Mouse (Mus musculus): ENCODE measurements around the gene Rbm12. TPM values are rescaled to one million over a fixed set of nuclear protein-coding genes. Genes with fewer than 3 reads are reported as not detected.

Gene Rbm12
- total RNA-seq (2014; rRNA removed) (27.1 and 33.9 TPM in 2 replicates), polyA plus RNA-seq (2015; fragmentation: Nextera tagmentation; extraction: Ambion mirVana) (15.5 and 16.9 TPM in 2 replicates)

DNA sequence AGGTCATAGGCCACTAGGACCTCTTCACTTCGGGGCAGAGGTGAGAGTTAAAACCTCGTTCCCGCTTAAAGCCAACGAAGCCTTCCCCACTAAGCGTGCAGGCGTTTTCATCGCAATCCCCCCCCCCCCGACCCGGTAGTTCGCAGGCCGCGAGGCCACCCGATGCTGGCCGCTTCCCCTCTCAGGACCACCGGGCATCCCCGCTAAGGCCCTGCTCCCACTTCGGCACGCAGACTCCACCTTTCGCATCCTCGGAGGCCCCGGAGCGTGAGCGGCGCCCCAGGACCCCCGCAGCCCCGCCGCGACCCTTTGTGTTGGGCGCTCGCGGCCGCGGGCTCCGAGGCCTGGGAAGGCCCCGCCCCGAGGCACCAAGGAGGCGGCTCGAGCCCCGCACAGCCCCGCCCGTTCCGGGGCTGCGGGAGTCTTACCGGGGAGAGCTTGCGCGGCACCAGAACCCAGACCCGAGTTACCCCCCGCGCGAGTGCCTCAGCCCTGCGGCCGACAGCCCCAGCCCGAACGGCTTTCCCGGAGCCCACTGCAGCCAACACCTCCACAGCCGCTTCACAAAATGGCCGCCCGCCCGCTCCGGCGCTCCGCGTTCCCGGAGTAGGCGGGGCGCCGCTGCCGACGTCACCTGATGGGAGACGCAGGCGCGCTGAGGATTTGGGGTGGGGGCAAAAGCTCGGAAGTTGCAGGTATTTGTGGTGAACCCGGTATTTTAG lies at the start of gene Rbm12, which contains the start of gene Cpne1:
Rbm12 (minus strand) TSS at position 621 of the 722 bp plus-strand sequence.
Cpne1 (minus strand) TSS at position 608 of the 722 bp plus-strand sequence.
- no peaks in the 10 kb centered on the region for H3K36me3 ChIP-seq (ENCODE audit: insufficient read depth, low read length)
- peak within 1 kb of the TSS; percentile 99 for H3K9ac ChIP-seq (replicated peaks; ENCODE audit: low read length)
- TF ChIP-seq CTCF (IDR thresholded peaks at IDR 0.05; ENCODE audit: low read depth) = no peak
- H3K4me2 ChIP-seq (ENCODE audit: low read depth, low read length) = peak within 1 kb of the TSS; percentile 75
- peak; percentile 97 for DNase-seq (ENCODE audit: low spot score)
- ATAC-seq = peak; percentile 94
- no peaks in the 10 kb centered on the region for H3K27me3 ChIP-seq (ENCODE audit: insufficient read depth, low read length)
- peak within 1 kb of the TSS; percentile 98 for H3K4me3 ChIP-seq (ENCODE audit: low read length)
- H3K9me3 ChIP-seq (ENCODE audit: low read length) = no peaks in the 10 kb centered on the region
- WGBS = under 1% methylated on average over 67 of the region's 74 CpGs
- H3K27ac ChIP-seq = peak within 1 kb of the TSS; percentile 97
- peaks cover 8% of the 10 kb centered on the region for H3K4me1 ChIP-seq (ENCODE audit: insufficient read depth, low read length)

DNA sequence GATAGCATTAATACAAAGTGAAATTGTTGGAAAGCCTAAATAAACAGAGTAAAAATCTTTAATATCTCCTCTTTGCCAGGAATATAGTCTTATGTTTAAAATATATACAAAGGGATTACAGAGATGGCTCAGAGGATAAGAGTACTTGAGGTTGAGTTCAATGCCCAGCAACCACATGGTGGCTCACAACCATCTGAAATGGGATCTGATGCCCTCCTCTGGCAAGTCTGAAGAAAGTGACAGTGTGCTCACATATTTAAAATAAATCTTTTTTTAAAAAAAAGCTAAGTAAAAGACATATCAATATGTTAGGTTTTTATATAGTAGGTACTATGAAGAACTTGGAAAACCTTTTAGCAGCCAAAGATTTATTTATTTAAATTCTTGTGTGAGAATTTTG lies 39.8 kb upstream of the Rbm12 start:
- no peak overlapping the region for H3K9ac ChIP-seq (replicated peaks; ENCODE audit: low read length)
- no peaks in the 10 kb centered on the region for H3K4me1 ChIP-seq (ENCODE audit: insufficient read depth, low read length)
- no peak for ATAC-seq
- H3K4me3 ChIP-seq (ENCODE audit: low read length) = no peak overlapping the region
- no peaks in the 10 kb centered on the region for H3K27me3 ChIP-seq (ENCODE audit: insufficient read depth, low read length)
- TF ChIP-seq CTCF (IDR thresholded peaks at IDR 0.05; ENCODE audit: low read depth) = peak; percentile 27; the same call in 1 of the 2 replicates
- H3K9me3 ChIP-seq (ENCODE audit: low read length) = no peaks in the 10 kb centered on the region
- H3K27ac ChIP-seq = no peak overlapping the region
- H3K36me3 ChIP-seq (ENCODE audit: insufficient read depth, low read length) = peaks cover 37% of the 10 kb centered on the region
- no peak overlapping the region for H3K4me2 ChIP-seq (ENCODE audit: low read depth, low read length)
- no peak for DNase-seq (ENCODE audit: low spot score)

DNA sequence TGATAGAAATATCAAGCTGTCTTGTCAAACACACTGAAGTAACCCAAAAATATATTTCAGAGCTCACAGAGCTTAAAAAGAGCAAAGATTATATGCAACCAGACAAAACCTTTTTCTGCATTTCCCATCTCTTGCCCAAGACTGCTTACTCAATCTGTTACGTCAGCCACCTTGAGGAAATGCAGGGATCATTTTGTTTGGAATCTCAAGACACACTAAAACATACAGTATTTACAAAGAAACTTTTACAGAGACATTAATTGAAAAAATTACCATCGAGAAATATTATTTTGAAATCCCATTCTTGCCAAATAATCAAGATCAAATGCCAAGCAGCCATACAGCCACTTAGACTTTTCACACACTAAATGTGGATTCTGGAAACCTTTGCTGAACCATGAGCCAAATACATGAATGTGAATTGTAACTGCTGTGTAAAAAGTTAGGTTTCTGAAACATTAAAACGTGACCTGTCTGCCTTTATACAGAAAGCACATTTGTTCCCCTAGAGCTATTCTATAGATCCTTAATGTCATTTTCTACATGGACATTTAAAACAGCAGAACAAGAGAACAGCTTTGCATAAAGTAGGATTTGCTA lies 35.6 kb upstream of the Rbm12 start:
- H3K9me3 ChIP-seq (ENCODE audit: low read length) = no peaks in the 10 kb centered on the region
- no peak for DNase-seq (ENCODE audit: low spot score)
- H3K36me3 ChIP-seq (ENCODE audit: insufficient read depth, low read length) = peaks cover 30% of the 10 kb centered on the region
- WGBS = 84% methylated on average over 3 of the region's 3 CpGs
- no peak overlapping the region for H3K4me2 ChIP-seq (ENCODE audit: low read depth, low read length)
- ATAC-seq = no peak
- H3K4me1 ChIP-seq (ENCODE audit: insufficient read depth, low read length) = peaks cover 7% of the 10 kb centered on the region; the same call in 1 of the 2 replicates
- no peak overlapping the region for H3K4me3 ChIP-seq (ENCODE audit: low read length)
- no peak overlapping the region for H3K9ac ChIP-seq (replicated peaks; ENCODE audit: low read length)
- no peak overlapping the region for H3K27ac ChIP-seq
- H3K27me3 ChIP-seq (ENCODE audit: insufficient read depth, low read length) = no peaks in the 10 kb centered on the region
- TF ChIP-seq CTCF (IDR thresholded peaks at IDR 0.05; ENCODE audit: low read depth) = no peak

DNA sequence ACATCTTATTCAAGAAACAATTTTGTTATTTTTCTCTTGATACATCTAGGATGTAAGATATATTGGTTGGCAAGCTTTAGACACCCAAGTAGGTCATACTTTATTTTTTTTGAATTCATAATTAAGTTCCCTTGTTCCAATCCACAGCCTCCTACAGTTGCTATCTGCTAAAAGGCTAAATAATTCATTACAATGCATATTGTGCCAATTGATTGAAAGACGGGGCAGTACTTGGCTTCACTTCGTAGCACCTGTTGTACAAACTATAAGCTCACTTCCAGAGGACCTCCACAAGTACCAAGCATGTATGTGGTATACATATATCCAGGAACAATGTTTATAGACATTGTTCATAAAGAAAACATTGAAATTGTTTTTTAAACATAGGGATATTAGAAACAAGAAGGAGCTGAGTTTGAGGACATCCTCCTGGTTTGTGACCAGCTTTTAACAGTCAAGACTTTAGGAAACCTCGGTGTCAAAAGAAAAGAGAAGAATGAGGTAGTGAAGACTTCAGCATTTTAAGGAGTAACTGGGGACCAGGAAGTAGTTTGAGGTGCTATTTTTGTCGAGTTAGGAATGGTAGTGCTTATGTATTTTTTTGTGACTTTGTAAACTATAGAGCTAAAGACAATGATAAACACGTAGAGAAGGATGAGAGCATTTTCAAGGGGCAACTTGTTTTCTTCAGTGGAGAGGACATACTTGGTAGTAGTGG lies 34.7 kb upstream of the Rbm12 start:
- no peaks in the 10 kb centered on the region for H3K9me3 ChIP-seq (ENCODE audit: low read length)
- no peaks in the 10 kb centered on the region for H3K27me3 ChIP-seq (ENCODE audit: insufficient read depth, low read length)
- no peak overlapping the region for H3K27ac ChIP-seq
- H3K4me1 ChIP-seq (ENCODE audit: insufficient read depth, low read length) = peaks cover 7% of the 10 kb centered on the region; the same call in 1 of the 2 replicates
- 58% methylated on average over 5 of the region's 5 CpGs for WGBS
- H3K4me2 ChIP-seq (ENCODE audit: low read depth, low read length) = no peak overlapping the region
- H3K9ac ChIP-seq (replicated peaks; ENCODE audit: low read length) = no peak overlapping the region
- no peak for TF ChIP-seq CTCF (IDR thresholded peaks at IDR 0.05; ENCODE audit: low read depth)
- H3K4me3 ChIP-seq (ENCODE audit: low read length) = no peak overlapping the region
- ATAC-seq (no peak), DNase-seq (ENCODE audit: low spot score) (no peak)
- H3K36me3 ChIP-seq (ENCODE audit: insufficient read depth, low read length) = peaks cover 30% of the 10 kb centered on the region

DNA sequence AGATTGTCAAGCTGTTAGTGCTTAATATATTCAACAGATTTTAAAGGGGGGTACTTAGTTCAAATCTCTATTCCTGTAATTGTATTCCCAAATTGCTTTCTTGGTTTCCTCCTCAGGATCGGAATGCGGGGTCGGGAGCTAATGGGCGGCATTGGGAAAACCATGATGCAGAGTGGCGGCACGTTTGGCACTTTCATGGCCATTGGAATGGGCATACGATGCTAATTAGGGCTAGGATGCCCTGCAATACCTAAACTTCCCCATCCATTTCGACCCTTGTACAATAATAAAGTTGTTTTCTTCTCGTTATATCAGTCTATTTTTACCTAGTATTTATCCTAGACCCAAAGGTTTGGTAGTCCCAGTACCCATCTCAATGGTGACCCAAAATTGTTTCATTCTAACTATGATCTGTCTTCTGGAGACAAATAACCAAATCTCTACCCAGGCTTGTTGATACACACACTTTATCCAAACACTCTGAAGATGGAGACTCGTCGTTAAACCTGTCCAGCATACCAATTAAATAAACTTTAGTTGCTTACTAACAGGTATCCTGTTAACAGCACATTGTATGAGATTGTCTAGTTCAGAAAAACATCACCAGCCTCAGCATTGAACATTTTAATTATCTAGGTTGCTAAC lies 33.8 kb upstream of the Rbm12 start:
- H3K9ac ChIP-seq (replicated peaks; ENCODE audit: low read length) = no peak overlapping the region
- peaks cover 7% of the 10 kb centered on the region; the same call in 1 of the 2 replicates for H3K4me1 ChIP-seq (ENCODE audit: insufficient read depth, low read length)
- H3K4me3 ChIP-seq (ENCODE audit: low read length) = no peak overlapping the region
- no peaks in the 10 kb centered on the region for H3K27me3 ChIP-seq (ENCODE audit: insufficient read depth, low read length)
- H3K36me3 ChIP-seq (ENCODE audit: insufficient read depth, low read length) = peaks cover 30% of the 10 kb centered on the region
- WGBS = 62% methylated on average over 11 of the region's 11 CpGs
- H3K4me2 ChIP-seq (ENCODE audit: low read depth, low read length) = peak overlapping the region; percentile 67
- H3K9me3 ChIP-seq (ENCODE audit: low read length) = no peaks in the 10 kb centered on the region
- ATAC-seq = no peak
- no peak for TF ChIP-seq CTCF (IDR thresholded peaks at IDR 0.05; ENCODE audit: low read depth)
- DNase-seq (ENCODE audit: low spot score) = no peak
- H3K27ac ChIP-seq = no peak overlapping the region
